Mouse (Mus musculus) embryonic facial prominence, embryonic 10.5 days (tissue): ENCODE measurements at regions not wholly inside any gene's neighbourhood (a gene's known extent, or its start where the extent isn't known, plus 50 kb on each side); places are given as distances from the start of the nearest gene placed in this dataset.

Source experiments
- DNase-seq: peaks from one replicate; pipeline ENCODE4 v3.0.0-alpha.2; 2017; ENCODE audit warnings: low spot score
- H3K27ac ChIP-seq: fragments of 300-500 bp; sonication (generic); replicated peaks from 2 replicates; pipeline ENCODE4 v1.5.1; 2016; ENCODE audit warnings: mild to moderate bottlenecking
- H3K27me3 ChIP-seq: fragments of 300-500 bp; sonication (generic); replicated peaks from 2 replicates; pipeline ENCODE4 v1.6.1; 2016; ENCODE audit warnings: low read depth, mild to moderate bottlenecking; ENCODE audit not compliant: poor library complexity, severe bottlenecking
- H3K36me3 ChIP-seq: fragments of 300-500 bp; sonication (generic); replicated peaks from 2 replicates; pipeline ENCODE4 v1.6.1; 2016; ENCODE audit warnings: mild to moderate bottlenecking, moderate library complexity
- H3K4me1 ChIP-seq: fragments of 300-500 bp; sonication (generic); 2 replicates; pipeline ENCODE4 v1.6.1; 2016
- H3K4me3 ChIP-seq: fragments of 300-500 bp; sonication (generic); 2 replicates; pipeline ENCODE4 v1.5.1; 2016; ENCODE audit warnings: mild to moderate bottlenecking, moderate library complexity
- H3K9me3 ChIP-seq: fragments of 300-500 bp; sonication (generic); 2 replicates; pipeline ENCODE4 v1.6.1; 2016; ENCODE audit warnings: mild to moderate bottlenecking
- WGBS: fragments of 180-500 bp; shearing (Covaris S2); methylation state at CpG from one replicate; pipeline ENCODE4 v1.1.7; 2016; 5-methylcytosine and 5-hydroxymethylcytosine counted together

- DNase-seq, result no peak
- Histone ChIP-seq H3K27ac (no peak overlapping the region), H3K27me3 (no peaks in the 10 kb centered on the region), H3K36me3 (no peaks in the 10 kb centered on the region), H3K9me3 (no peaks in the 10 kb centered on the region), H3K4me3 (no peak overlapping the region), H3K4me1 (no peaks in the 10 kb centered on the region)
- WGBS, result 84% methylated on average over 10 of the region's 10 CpGs
Observed at GRCm38 (mm10) chr13:42570600-42571348, 109.6 kb upstream of the Phactr1 start.

- Histone ChIP-seq H3K9me3 (no peaks in the 10 kb centered on the region), H3K27ac (no peak overlapping the region), H3K36me3 (no peaks in the 10 kb centered on the region), H3K27me3 (no peaks in the 10 kb centered on the region), H3K4me3 (no peak overlapping the region), H3K4me1 (no peaks in the 10 kb centered on the region)
- 64% methylated on average over 4 of the region's 4 CpGs for WGBS
- no peak for DNase-seq
Observed at GRCm38 (mm10) chr13:42574189-42574588, 106.2 kb upstream of the Phactr1 start.

GRCm38 (mm10) chr13:42575725-42576426 is 104.5 kb upstream of the Phactr1 start:
- peak; percentile 83 for DNase-seq
- no peaks in the 10 kb centered on the region for H3K27me3 ChIP-seq
- no peaks in the 10 kb centered on the region for H3K9me3 ChIP-seq
- H3K4me1 ChIP-seq, result no peaks in the 10 kb centered on the region
- no peaks in the 10 kb centered on the region for H3K36me3 ChIP-seq
- 38% methylated on average over 16 of the region's 16 CpGs for WGBS
- H3K27ac ChIP-seq, result no peak overlapping the region
- H3K4me3 ChIP-seq, result no peak overlapping the region

GRCm38 (mm10) chr13:42579471-42579870 is 101.0 kb upstream of the Phactr1 start:
- WGBS, result 70% methylated on average over 3 of the region's 3 CpGs
- Histone ChIP-seq H3K9me3 (no peaks in the 10 kb centered on the region), H3K27me3 (no peaks in the 10 kb centered on the region), H3K4me1 (no peaks in the 10 kb centered on the region), H3K36me3 (no peaks in the 10 kb centered on the region), H3K27ac (no peak overlapping the region), H3K4me3 (no peak overlapping the region)
- no peak for DNase-seq

GRCm38 (mm10) chr13:42589136-42589535 is 91.3 kb upstream of the Phactr1 start:
- H3K4me3 ChIP-seq, result no peak overlapping the region
- DNase-seq, result no peak
- H3K36me3 ChIP-seq, result no peaks in the 10 kb centered on the region
- 83% methylated on average over 2 of the region's 2 CpGs for WGBS
- no peak overlapping the region for H3K27ac ChIP-seq
- H3K9me3 ChIP-seq, result no peaks in the 10 kb centered on the region
- H3K4me1 ChIP-seq, result peaks cover 4% of the 10 kb centered on the region; the same call in 1 of the 2 replicates
- no peaks in the 10 kb centered on the region for H3K27me3 ChIP-seq

GRCm38 (mm10) chr13:42589607-42590006 is 90.8 kb upstream of the Phactr1 start:
- H3K27ac ChIP-seq, result no peak overlapping the region
- no peak for DNase-seq
- H3K4me3 ChIP-seq, result no peak overlapping the region
- H3K4me1 ChIP-seq, result peaks cover 4% of the 10 kb centered on the region; the same call in 1 of the 2 replicates
- 79% methylated on average over 5 of the region's 5 CpGs for WGBS
- no peaks in the 10 kb centered on the region for H3K9me3 ChIP-seq
- H3K36me3 ChIP-seq, result no peaks in the 10 kb centered on the region
- no peaks in the 10 kb centered on the region for H3K27me3 ChIP-seq

GRCm38 (mm10) chr13:42590415-42590814 is 90.0 kb upstream of the Phactr1 start:
- Histone ChIP-seq H3K4me1 (peaks cover 4% of the 10 kb centered on the region; the same call in 1 of the 2 replicates), H3K36me3 (no peaks in the 10 kb centered on the region), H3K27ac (no peak overlapping the region), H3K27me3 (no peaks in the 10 kb centered on the region), H3K4me3 (no peak overlapping the region), H3K9me3 (no peaks in the 10 kb centered on the region)
- DNase-seq, result no peak
- 92% methylated on average over 6 of the region's 6 CpGs for WGBS

- Histone ChIP-seq H3K4me3 (no peak overlapping the region), H3K27ac (no peak overlapping the region), H3K4me1 (no peaks in the 10 kb centered on the region), H3K9me3 (no peaks in the 10 kb centered on the region), H3K36me3 (no peaks in the 10 kb centered on the region), H3K27me3 (no peaks in the 10 kb centered on the region)
- DNase-seq, result no peak
- 76% methylated on average over 3 of the region's 3 CpGs for WGBS
Observed at GRCm38 (mm10) chr13:42592945-42593344, 87.5 kb upstream of the Phactr1 start.

- Histone ChIP-seq H3K4me3 (no peak overlapping the region), H3K27ac (no peak overlapping the region), H3K27me3 (no peaks in the 10 kb centered on the region), H3K9me3 (no peaks in the 10 kb centered on the region), H3K4me1 (no peaks in the 10 kb centered on the region), H3K36me3 (no peaks in the 10 kb centered on the region)
- DNase-seq, result no peak
- WGBS, result 87% methylated on average over 11 of the region's 11 CpGs
Observed at GRCm38 (mm10) chr13:42593488-42594170, 86.8 kb upstream of the Phactr1 start.

GRCm38 (mm10) chr13:42595180-42595579 is 85.2 kb upstream of the Phactr1 start:
- H3K27ac ChIP-seq, result no peak overlapping the region
- no peaks in the 10 kb centered on the region for H3K36me3 ChIP-seq
- H3K27me3 ChIP-seq, result no peaks in the 10 kb centered on the region
- no peaks in the 10 kb centered on the region for H3K4me1 ChIP-seq
- no peak overlapping the region for H3K4me3 ChIP-seq
- H3K9me3 ChIP-seq, result no peaks in the 10 kb centered on the region
- 75% methylated on average over 3 of the region's 3 CpGs for WGBS
- no peak for DNase-seq

GRCm38 (mm10) chr13:42597781-42598180 is 82.6 kb upstream of the Phactr1 start:
- WGBS, result 96% methylated on average over 3 of the region's 3 CpGs
- Histone ChIP-seq H3K36me3 (no peaks in the 10 kb centered on the region), H3K9me3 (no peaks in the 10 kb centered on the region), H3K27ac (no peak overlapping the region), H3K27me3 (no peaks in the 10 kb centered on the region), H3K4me3 (no peak overlapping the region), H3K4me1 (no peaks in the 10 kb centered on the region)
- no peak for DNase-seq

GRCm38 (mm10) chr13:42603308-42603707 is 77.1 kb upstream of the Phactr1 start:
- Histone ChIP-seq H3K27me3 (no peaks in the 10 kb centered on the region), H3K36me3 (no peaks in the 10 kb centered on the region), H3K4me1 (no peaks in the 10 kb centered on the region), H3K4me3 (no peak overlapping the region), H3K27ac (no peak overlapping the region), H3K9me3 (no peaks in the 10 kb centered on the region)
- 86% methylated on average over 4 of the region's 4 CpGs for WGBS
- DNase-seq, result no peak

GRCm38 (mm10) chr13:42607735-42608134 is 72.7 kb upstream of the Phactr1 start:
- Histone ChIP-seq H3K4me1 (no peaks in the 10 kb centered on the region), H3K27ac (no peak overlapping the region), H3K9me3 (no peaks in the 10 kb centered on the region), H3K27me3 (no peaks in the 10 kb centered on the region), H3K36me3 (no peaks in the 10 kb centered on the region), H3K4me3 (no peak overlapping the region)
- no peak for DNase-seq
- WGBS, result 70% methylated on average over 10 of the region's 10 CpGs
